Mouse (Mus musculus) gastrocnemius, postnatal 4 days (tissue): ENCODE measurements around the gene Tbx4. TPM values are rescaled to one million over a fixed set of nuclear protein-coding genes. Genes with fewer than 3 reads are reported as not detected.

Source experiments
- DNase-seq, 2 experiments: peaks; one replicate each; pipeline ENCODE4 v3.0.0; 2021 to 2022; ENCODE audit warnings: low spot score in 2 of 2, mixed read lengths in 2 of 2
- total RNA-seq, 2 experiments: library from RNA; stranded (reverse); gene quantifications; 2 replicates each; pipeline ENCODE4 v1.2.3; 2021

Gene Tbx4
- total RNA-seq, 2 experiments from 2014 or later: 5.8 to 6.2 TPM

GRCm38 (mm10) chr11:85850233-85850632 lies 36.0 kb upstream of the Tbx4 start, which contains the start of gene Gm11444:
Gene Gm11444 (minus strand): TSS chr11:85850333.
- DNase-seq: no peak

GRCm38 (mm10) chr11:85850758-85851157 lies 35.5 kb upstream of the Tbx4 start:
- peak in 1 of 2 experiments; percentile 18 for DNase-seq

- DNase-seq: no peak
Observed at GRCm38 (mm10) chr11:85857997-85858698, 28.1 kb upstream of the Tbx4 start.

GRCm38 (mm10) chr11:85864363-85864762 lies 21.9 kb upstream of the Tbx4 start:
- DNase-seq: no peak

GRCm38 (mm10) chr11:85876059-85876788 lies 10.0 kb upstream of the Tbx4 start:
- peak in 1 of 2 experiments; percentile 21 for DNase-seq

- DNase-seq: no peak
Observed at GRCm38 (mm10) chr11:85884498-85884897, 1.7 kb upstream of the Tbx4 start.

GRCm38 (mm10) chr11:85886429-85886785 lies 185 bp downstream of the Tbx4 start:
- no peak for DNase-seq

GRCm38 (mm10) chr11:85887273-85887672 lies 1.1 kb downstream of the Tbx4 start:
- no peak for DNase-seq

- DNase-seq: no peak
Observed at GRCm38 (mm10) chr11:85887801-85888450, 1.7 kb downstream of the Tbx4 start.

GRCm38 (mm10) chr11:85888451-85888961 lies 2.3 kb downstream of the Tbx4 start:
- peak in 1 of 2 experiments; percentile 41 for DNase-seq

GRCm38 (mm10) chr11:85889056-85889729 lies 3.0 kb downstream of the Tbx4 start:
- no peak for DNase-seq

- no peak for DNase-seq
Observed at GRCm38 (mm10) chr11:85889730-85890562, 3.7 kb downstream of the Tbx4 start.

GRCm38 (mm10) chr11:85890563-85890845 lies 4.3 kb downstream of the Tbx4 start:
- no peak for DNase-seq

- DNase-seq: no peak
Observed at GRCm38 (mm10) chr11:85891010-85891691, 4.9 kb downstream of the Tbx4 start.

- DNase-seq: no peak
Observed at GRCm38 (mm10) chr11:85891692-85892040, 5.4 kb downstream of the Tbx4 start.

- DNase-seq: no peak
Observed at GRCm38 (mm10) chr11:85892771-85893170, 6.5 kb downstream of the Tbx4 start.

- no peak for DNase-seq
Observed at GRCm38 (mm10) chr11:85893400-85894135, 7.3 kb downstream of the Tbx4 start.

GRCm38 (mm10) chr11:85894136-85894530 lies 7.9 kb downstream of the Tbx4 start:
- DNase-seq: no peak
